Mouse (Mus musculus): ENCODE results near the gene Mif. TPM values are rescaled to one million over a fixed set of nuclear protein-coding genes. Genes with fewer than 3 reads are reported as not detected.

Mif gene
- total RNA-seq, 2 experiments from 2014 or later: 475 to 526 TPM

GRCm38 (mm10) chr10:75822443-75822842, 37.6 kb downstream of the Mif start, which contains the start of gene Gstt4:
Gene Gstt4 (minus strand): TSS chr10:75822543.
- Histone ChIP-seq H3K4me3 (no peak within 1 kb of the TSS), H3K27ac (no peak within 1 kb of the TSS)
- DNase-seq (ENCODE audit: extremely low spot score in 1 of 2, low spot score in 2 of 2): no peak
- intact Hi-C loops (cut with DNase I): no loop called here
- no peak for TF ChIP-seq CTCF (IDR thresholded peaks at IDR 0.05)

- no peak for TF ChIP-seq CTCF (IDR thresholded peaks at IDR 0.05)
- DNase-seq (ENCODE audit: extremely low spot score in 1 of 2, low spot score in 2 of 2): no peak
- Histone ChIP-seq H3K27ac (no peak overlapping the region), H3K4me3 (no peak overlapping the region)
- intact Hi-C loops (cut with DNase I): no loop called here
Measured at GRCm38 (mm10) chr10:75819882-75820281, 40.2 kb downstream of the Mif start.

GRCm38 (mm10) chr10:75818641-75819040, 41.4 kb downstream of the Mif start:
- intact Hi-C loops (cut with DNase I): no loop called here

More at GRCm38 (mm10) chr10:75818641-75819040, 41.4 kb downstream of the Mif start:
- no peak for DNase-seq (ENCODE audit: extremely low spot score in 1 of 2, low spot score in 2 of 2)
- Histone ChIP-seq H3K4me3 (no peak overlapping the region), H3K27ac (no peak overlapping the region)
- TF ChIP-seq CTCF (IDR thresholded peaks at IDR 0.05): peak; percentile 9; the same call in 1 of the 2 replicates

Other genes with a start within 250 kb of the Mif start
- 1 to 10 TPM; 8.4 to 8.9 TPM for gene Susd2, start 216.2 kb downstream of the Mif start, total RNA-seq (2021)
- gene Cabin1, start 95.9 kb downstream of the Mif start, total RNA-seq (2021): 10 to 100 TPM; 78.0 to 79.3 TPM
- gene Ddt, start 86.8 kb downstream of the Mif start, total RNA-seq (2021): 10 to 100 TPM; 43.3 to 49.3 TPM
- not detected for gene Gm20441, start 79.3 kb downstream of the Mif start, total RNA-seq (2021)
- gene Gstt3, start 78.8 kb downstream of the Mif start, total RNA-seq (2021): 1 to 10 TPM; 1.7 to 2.8 TPM
- 10 to 100 TPM; 11.0 to 12.2 TPM for gene Gstt1, start 61.7 kb downstream of the Mif start, total RNA-seq (2021)
- gene Gstt4, start 37.7 kb downstream of the Mif start, total RNA-seq (2021): not detected
- 1 to 10 TPM; 4.6 to 4.8 TPM for gene Gstt2, start 22.8 kb downstream of the Mif start, total RNA-seq (2021)
- 1 to 10 TPM; 3.0 to 3.5 TPM for gene Derl3, start 33.2 kb upstream of the Mif start, total RNA-seq (2021)
- gene Smarcb1, start 61.4 kb upstream of the Mif start, total RNA-seq (2021): 10 to 100 TPM; 75.8 to 78.2 TPM
- gene Chchd10, start 72.9 kb upstream of the Mif start, total RNA-seq (2021): 100 to 1,000 TPM; 364 to 413 TPM
- 1 to 10 TPM; 1.3 TPM for gene Mmp11, start 76.3 kb upstream of the Mif start, total RNA-seq (2021)
- gene Gm867, start 80.4 kb upstream of the Mif start, total RNA-seq (2021): under 1 TPM in 1 of 2 experiments, not detected in 1; 0.51 TPM
- gene Vpreb3, start 82.8 kb upstream of the Mif start, total RNA-seq (2021): not detected
- not detected for gene Gm5134, start 94.3 kb upstream of the Mif start, total RNA-seq (2021)
- 10 to 100 TPM; 15.0 to 15.8 TPM for gene Zfp280b, start 172.4 kb upstream of the Mif start, total RNA-seq (2021)

Data from left cerebral cortex, adult 2 months (tissue).